Mouse (Mus musculus) effector memory CD4-positive, alpha-beta T cell, adult 7 months (primary cell): ENCODE data around the gene Atp8a1. TPM values are rescaled to one million over a fixed set of nuclear protein-coding genes. Genes with fewer than 3 reads are reported as not detected.

Source experiments
- polyA plus RNA-seq: library from polyadenylated mRNA; unstranded; fragments of 100-300 nt; shearing (Covaris generic); gene quantifications from one replicate; pipeline ENCODE4 v1.2.1, GENCODE M21; 2017

The Atp8a1 gene
- 27.1 TPM for polyA plus RNA-seq

GRCm38 (mm10) chr5:67847253-67848165 is at the start of gene Atp8a1:
TSS of gene Atp8a1 (minus strand) at chr5:67847434.

GRCm38 (mm10) chr5:67607804-67608673 is 239.2 kb downstream of the Atp8a1 start, which contains the start of gene Shisa3:
TSS of gene Shisa3 (plus strand) at chr5:67607882.

Other genes starting within 250 kb of the Atp8a1 start
- gene Shisa3, start 239.6 kb downstream of the Atp8a1 start, polyA plus RNA-seq: not detected
- gene Gm5108, start 94.2 kb upstream of the Atp8a1 start, polyA plus RNA-seq: not detected
- not detected for gene Gm21905, start 99.0 kb upstream of the Atp8a1 start, polyA plus RNA-seq
- gene Grxcr1, start 184.4 kb upstream of the Atp8a1 start, polyA plus RNA-seq: not detected